Mouse (Mus musculus): ENCODE results near the gene Cox4i1.

Cox4i1 gene

DNA sequence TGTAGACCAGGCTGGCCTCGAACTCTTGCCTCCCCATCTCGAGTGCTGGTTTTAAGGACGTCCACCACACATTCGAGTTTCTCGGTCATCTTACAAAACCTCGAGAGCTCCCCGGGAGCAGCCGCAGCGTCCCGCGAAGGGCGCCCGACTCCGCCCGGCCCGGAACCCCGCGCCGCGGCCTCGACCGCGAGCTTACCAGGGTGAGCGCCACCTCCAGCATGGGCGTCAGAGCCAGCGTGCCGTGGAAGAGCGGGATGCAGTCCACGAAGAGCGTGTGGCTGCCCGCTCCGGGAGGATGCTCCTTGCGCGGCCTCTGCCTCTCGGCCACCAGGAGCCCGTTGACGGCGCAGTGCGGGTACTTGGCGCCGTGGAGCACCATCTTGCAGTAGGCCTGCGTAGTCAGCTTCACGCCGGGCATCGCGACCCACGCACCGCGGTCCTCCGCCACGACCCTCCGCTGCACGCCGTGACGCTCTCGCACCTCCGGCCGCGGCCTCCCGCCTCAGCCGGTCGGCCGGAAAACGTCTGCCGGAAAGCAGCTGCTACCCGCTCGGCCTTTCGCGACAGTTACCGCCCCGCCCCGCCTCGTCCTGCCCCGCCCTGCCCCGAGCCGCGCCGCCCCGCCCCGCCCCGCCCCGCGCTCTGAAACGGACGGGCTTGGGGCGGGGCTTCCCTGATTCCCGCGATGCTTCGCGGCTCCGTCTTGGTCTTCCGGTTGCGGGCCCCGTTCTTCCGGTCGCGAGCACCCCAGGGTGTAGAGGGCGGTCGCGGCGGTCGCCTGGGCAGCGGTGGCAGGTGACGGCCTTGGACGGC is at the start of gene Cox4i1, which contains the start of gene Gm27021:
Gene Cox4i1, plus strand, starts transcription at position 662 of the 813 bp plus-strand sequence.
Gene Gm27021, minus strand, starts transcription at position 519 of the 813 bp plus-strand sequence.
- peak; percentile 94 to 95 for DNase-seq

DNA sequence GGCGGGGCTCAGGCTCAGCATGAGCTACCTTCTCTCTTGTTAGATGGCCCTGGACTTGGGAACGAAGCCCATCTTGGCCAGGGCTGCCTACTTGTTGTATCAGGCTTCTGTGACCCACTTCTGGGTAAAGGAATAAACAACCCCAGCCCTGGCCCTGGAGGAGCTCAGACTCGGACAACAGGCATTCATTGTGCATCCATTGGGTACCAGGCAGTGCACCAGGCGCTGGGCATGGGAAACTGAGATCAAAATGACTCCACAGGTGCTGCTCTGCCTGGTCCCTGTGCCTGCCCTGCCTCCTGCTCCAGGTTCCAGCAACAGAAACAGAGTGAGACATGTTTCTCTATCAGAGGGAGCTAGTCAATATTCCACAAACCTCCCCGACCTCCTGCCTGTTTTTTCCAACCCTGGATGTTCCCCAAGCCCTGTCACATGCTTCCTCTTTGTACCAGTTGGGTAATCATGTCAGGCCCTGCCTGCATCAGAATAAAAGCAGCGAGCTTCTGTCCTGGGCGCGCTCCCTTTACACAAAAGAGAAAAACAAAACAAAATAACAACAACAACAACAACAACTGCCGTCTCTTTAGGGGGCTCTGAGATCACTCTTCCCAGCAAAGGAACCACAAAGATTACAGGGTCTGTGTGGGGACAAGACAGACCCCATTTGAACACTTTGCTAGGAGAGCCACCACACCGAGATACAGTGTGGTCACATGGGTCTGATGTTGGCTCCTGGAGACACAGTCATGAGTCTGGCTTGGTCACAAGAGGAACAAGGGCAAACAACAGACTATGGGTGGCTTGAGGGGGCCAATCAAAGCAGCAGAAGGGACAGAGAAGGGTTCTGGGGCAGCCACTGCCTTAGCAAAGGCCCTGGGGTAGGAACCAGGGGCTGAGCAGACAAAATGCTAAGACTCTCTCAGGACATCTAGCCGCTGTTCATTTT is 48.5 kb upstream of the Cox4i1 start:
- no peak for DNase-seq

DNA sequence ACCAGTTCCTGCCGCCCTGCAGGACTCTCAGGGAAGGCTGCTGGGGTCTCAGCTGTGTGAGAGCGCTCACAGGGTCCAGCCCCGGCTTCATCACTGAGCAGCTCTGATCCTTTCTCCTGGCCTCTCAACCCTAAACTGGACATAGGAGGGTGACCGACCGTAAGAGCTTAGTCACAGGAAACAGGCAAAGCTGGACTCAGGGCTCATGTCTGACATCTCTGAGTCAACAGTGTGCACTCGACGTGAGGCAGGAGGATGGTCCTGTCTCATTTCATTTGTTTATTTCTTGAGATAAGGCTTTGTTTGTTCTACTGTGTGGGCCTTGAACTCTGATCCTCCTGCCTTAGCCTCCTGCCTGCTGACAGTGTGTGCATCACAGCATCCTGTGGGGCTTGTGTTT is 47.6 kb upstream of the Cox4i1 start:
- no peak for DNase-seq

DNA sequence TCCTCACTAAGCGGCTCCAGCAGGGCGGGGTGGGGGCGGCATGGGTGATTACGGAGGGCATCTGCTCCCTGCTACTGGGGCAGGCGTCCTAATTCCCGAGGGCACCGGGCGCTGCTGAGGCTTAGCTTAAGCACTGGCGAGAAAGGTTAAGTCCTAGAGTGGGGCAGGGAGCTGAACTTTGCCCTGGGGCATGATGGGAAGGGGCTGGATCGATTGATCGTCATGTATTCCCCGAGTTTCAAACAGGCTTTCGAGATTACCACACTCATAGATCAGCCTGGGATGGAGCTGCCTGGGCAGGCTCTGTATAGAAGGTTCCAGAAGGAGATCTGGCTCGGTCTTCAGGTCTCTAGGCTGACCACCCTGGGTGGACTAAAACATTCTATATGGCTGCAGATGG is 45.9 kb upstream of the Cox4i1 start:
- DNase-seq: no peak

DNA sequence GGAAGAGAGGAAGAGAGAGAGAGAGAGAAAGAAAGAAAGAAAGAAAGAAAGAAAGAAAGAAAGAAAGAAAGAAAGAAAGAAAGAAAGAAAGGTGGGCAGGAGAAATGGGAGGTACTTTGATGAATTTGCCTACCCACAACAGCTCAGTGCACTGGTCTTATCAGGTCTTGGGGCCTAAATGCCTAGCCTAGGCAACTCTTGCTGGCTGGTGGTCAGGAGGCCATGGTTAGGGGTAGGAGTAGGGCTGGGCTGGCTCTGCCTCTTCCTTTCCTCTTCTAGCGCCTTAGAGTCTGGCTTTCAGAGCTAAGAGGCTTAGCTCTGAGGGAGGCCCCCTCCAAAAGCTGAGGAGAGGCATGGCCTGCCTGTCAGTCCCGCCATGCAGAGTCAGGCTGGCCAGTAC is 44.4 kb upstream of the Cox4i1 start:
- DNase-seq: no peak

DNA sequence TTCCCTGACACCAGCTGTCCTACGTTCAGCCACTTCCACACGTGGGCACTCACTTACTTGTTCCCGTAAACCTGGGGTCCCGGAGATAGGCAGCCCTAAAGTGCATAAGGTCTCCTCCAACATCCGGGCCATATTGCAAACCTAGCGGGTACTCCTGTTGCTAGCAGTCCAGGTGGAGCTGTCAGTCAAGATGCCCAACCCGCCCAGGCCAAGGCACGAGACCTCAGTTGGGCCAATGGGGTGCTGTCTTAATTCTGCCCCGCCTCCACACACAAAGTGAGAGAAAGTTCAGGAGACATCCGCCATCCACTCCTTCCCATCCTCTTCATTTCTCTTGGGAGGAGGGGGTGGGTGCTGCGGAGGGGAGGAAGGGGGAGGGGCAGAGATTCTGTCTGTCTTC is 41.6 kb upstream of the Cox4i1 start:
- DNase-seq: no peak

DNA sequence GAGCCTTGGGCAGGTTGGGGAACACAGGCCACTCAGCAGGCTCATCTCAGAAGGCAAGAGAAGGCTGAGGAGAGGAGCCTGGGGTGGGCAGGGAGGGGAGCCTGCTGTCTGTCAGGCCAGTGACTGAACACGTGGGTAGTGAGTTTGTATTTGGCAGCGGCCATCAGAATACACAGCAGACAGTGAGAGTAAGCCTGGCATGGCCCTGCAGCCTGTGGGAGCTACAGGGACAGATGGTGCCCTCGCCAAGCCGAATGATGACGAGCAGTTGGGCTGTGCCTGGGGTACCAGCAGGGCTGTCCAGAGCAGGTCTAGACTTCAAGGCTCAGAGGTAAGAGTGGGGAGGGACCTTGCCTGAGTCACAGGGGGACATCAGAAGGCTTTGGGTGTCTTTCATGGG is 40.7 kb upstream of the Cox4i1 start:
- DNase-seq: no peak

DNA sequence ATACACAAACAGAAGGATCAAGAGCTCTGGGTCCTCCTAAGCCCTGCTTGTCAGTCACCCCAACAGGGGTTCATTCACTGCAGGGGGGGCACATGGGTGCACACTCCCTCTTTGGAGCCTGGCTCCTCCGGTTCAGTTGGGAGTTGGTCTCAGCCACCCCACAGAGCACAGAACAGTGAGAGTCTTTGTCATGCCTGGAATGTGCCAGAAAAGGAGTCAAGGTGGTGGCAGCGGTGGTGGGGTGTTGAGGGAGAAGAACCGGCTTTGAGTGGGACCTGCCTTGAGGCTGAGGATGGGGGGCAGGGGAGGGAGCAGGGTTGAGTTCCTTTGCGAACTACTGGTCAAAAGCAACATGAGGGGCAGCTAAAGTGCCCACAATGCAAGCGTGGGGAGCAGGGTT is 38.0 kb upstream of the Cox4i1 start:
- no peak for DNase-seq

DNA sequence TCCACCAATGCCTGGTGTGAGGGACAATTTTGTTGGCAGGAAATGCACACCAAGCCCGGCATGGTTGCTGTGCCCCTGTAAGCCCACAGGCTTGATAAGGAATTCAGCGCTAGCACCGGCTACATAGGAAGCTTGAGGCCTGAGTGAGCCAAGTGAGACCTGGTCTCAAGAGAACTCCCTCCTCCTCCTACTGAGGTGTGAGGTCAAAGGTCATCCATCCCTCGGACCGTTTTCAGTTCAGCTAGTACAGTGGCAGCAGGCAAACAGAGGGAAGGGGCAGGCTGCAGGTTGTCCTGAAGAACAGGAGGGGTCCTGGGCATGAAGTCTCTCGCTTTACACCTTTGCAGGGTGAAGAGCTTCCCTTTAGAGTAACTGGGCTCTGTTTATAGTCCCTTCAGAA is 37.2 kb upstream of the Cox4i1 start:
- DNase-seq: no peak

DNA sequence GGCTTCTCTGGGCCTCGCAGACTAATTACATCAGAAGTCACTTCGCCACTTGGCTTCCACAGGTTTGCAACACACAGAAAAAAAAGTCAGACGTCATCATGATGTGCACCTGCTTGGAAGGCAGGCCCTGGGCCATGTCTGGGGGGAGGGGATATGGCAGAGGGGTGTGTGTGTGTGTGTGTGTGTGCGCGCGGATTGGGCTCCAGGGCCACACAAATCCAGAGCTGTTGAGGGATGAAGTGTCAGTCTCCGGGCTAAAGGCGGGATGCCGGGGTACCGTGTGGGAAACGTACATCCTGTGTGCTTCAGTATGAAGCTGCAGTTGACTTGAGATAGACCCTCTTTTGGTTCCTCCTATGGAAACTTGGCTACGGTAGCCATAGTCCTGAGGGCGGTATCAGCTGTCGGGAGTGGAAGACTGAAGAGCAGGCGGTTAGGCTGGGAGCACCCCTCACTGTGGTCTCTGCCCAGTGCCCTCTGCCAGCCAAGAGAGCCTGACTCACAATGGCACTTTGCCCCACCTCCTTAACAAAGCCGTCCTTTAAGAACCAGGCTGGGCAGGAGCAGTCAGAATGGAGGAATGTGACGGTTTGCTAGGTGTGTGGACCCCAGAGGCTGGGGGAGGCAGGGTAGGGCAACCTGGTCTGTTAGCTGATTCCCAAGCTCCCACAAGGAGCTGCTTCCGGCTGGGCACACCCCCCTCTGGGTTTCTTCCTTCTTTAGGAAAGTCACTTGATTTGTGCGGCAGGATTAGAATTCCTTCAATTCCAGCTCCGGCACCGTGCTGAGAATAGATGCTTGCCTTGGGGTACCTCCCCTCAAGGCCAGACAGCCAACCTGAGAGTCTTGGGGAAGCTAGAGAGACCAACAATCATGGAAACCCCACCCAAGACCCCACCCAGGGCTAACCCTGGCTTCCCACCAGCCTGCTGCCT is 36.3 kb upstream of the Cox4i1 start:
- no peak for DNase-seq

DNA sequence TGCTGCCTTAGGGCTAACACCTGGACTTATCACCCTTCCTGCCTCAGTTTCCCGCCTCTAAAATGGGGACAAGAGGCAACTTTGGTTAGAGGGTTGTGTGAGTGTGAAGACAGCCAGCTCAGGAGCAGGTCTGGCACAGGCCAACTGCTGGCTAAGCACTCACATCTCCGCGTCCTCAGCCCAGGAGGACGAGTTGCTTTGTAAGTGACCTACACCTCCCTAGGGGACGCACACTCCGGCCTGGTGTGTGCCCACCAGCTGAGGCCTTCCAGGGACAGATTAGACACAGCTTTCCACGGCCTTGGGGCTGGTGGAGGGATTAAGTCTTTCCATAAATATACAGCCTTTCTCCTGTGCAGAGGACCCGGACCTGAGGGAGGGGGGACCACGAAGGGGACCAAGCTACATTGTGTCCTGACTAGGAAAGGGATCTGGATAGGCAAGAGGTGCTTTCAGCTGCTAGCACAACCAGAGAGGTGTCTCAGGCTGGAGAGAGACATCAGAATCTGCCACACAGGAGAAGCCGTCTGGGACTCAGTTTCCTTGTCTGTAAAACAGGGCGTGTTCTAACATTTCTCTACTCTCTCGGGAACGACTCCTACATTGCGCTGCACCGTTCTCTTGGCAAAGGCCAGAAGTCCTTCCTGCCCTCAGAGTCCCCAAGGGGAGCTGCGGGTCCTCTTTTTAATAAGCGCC is 34.9 kb upstream of the Cox4i1 start:
- no peak for DNase-seq

DNA sequence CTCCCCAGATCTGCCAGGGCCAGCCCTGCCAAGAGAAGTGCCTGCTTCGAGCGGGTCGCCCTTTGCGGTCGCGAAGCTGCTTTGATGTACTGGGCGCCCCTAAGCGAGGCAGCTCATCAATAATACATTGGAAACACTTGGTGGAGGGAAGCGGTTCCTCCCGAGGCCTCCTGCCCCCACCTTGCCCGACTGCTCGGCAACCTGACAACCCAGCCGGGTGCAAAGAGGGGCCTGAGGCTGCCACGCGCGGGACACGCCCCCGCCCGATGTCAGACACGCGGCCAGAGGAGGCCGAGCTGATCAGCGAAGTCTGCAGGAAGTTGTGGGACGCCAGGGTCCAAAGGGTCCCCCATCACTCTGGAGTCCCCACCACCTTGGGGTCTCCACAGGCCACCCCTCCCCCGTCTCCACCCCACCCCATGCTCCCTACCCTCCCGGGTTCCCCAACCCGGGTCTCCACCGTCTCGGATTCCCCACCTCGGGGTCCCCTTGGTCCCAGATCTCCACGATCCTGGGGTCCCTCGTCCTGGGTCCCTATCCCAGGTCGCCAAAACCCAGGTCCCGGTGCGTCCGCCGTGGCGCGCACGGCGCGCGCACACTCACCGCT is 34.3 kb upstream of the Cox4i1 start:
- DNase-seq: peak; percentile 32 to 37

DNA sequence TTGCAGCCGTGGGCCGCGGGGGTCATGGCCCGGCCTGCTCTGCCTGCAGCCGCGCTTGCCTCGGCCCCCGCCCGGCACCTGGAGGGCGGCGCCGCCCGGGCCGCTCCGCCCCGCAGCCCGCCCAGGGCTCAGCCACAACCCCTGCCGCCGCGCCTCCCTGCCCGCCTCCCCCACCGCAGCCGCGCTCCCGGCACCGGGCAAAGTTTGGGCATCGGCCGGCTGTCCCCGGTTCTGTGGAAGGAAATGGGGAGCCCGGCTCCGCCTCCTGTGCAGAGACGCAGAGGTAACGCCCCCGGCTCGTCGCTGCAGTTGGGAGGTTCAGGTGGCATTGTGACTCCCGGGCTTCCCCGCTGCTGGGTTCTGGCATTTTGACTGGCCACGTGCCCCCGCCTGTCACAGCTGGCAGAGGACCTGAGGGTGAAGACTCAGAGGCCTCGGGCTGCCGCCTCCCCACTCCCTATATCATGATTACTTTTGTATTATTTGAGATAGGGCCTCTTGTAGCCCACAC is 33.6 kb upstream of the Cox4i1 start:
- peak; percentile 67 to 73 for DNase-seq

DNA sequence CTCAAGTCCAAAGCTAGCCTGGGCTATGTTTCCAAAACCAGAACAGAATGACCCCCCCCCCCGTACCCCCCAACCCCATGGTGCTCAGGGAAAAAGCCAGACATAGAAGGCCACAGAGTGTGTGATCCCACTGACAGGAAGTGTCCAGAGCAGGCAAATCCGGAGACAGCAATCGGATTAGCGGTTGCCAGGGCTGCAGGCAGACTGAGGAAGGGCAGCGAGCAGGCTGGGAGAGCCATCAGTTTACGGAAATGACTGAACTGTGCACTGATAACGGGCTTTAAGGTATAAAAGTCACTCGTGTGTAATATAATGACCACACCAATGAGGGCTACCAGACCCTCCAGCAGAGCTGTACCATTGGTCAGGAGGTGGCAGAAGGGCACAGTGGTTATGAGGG is 26.8 kb upstream of the Cox4i1 start:
- no peak for DNase-seq

DNA sequence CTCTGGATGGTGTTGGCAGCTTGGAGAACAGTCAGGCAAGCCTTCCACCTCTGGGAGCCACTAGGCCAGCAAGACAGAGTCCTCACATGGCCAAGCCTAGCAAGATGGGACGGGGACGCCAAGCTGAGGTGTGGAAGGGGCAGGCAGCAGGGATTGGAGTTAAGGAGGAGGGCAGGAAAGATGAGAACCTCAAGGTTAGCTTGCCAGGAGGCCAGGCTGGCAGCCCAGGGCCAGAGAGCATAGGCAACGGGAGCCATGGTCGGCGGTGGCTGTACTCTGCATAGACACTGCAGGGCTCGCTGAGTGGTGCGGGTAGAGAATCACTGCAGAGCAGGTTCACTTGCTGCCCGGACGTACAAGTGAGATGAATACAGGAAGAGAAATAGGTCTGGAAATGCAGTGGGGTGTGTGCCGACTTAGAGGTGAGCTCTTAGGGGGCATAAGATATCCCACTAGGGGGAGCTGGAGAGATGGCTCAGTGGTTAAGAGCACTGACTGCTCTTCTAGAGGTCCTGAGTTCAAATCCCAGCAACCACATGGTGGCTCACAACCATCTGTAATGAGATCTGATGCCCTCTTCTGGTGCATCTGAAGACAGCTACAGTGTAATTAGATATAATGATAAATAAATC is 25.9 kb upstream of the Cox4i1 start:
- DNase-seq: no peak

DNA sequence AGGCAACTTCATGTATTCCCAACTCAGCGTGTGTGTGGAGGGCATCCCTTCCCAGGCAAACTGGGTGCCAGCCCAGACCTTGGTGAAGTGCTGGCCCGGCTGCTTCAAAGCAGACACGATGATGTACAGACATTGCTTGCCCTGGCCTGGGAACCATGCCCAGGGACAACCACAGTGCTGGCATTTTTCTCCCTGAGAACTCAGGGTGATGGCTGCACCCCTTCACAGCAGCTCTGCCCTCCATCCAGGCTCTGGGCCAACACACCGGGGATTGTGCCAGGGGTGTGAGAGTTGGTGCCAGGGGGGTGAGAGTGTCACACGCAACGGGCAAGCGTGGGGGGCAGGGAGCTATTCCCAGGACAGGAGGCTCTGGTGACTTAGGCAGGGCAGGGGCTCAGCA is 23.4 kb upstream of the Cox4i1 start:
- peak; percentile 44 to 62 for DNase-seq

DNA sequence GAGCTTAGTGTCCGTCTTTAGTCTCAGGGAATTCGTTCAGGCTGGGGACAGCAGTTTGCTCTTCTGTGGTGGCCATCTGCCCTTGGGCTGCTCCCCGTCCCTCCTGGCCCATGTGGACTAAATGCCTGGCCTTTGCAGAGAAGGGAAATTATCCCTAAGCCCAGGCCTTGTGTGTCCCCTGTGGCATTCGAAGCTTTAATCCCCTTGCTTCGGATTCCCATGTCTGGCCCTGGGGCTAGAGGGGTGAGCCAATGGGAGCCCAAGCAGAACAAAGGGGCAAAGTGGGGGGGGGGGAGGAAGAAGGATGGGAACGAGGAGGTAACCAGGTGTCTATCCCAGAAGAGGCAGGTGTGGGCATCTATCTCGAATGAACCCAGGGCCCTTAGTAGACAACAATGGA is 20.5 kb upstream of the Cox4i1 start, which contains the start of gene 1190005I06Rik:
Gene 1190005I06Rik, minus strand, starts transcription at position 101 of the 400 bp plus-strand sequence.
- DNase-seq: no peak

DNA sequence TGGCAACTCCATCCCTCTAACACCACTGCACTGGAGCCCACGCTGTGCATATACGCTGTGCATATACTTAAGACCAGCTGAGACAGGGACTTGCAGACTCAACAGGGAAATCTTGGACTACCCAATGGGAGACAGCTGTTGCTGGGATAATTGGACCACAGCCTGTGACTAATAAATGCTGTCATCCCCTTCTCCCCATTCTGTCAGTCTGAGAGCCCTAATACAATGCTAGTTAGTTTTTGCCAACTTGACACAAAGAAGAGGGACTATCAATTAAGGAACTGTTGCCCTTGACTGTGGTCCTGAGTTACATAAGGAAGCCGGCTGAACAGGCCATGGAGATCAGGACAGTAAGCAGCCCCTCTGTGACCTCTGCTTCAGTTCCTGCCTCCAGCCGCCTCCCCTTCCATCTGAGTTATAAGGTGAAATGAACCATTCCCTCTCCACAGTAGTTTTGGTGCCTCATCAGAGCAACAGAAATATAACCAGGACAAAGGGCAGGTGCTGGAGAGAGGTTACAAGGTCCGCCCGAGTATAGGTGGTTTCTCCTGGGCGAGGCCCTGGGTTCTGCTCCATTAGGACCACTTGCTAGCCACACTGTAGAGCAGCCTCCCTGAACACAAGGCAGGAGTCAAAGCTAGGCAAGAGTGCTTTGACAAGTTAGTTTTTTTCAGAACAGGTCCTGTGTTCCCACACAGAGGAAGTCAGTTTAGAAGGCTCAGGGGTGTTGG is 11.5 kb upstream of the Cox4i1 start:
- DNase-seq: no peak

DNA sequence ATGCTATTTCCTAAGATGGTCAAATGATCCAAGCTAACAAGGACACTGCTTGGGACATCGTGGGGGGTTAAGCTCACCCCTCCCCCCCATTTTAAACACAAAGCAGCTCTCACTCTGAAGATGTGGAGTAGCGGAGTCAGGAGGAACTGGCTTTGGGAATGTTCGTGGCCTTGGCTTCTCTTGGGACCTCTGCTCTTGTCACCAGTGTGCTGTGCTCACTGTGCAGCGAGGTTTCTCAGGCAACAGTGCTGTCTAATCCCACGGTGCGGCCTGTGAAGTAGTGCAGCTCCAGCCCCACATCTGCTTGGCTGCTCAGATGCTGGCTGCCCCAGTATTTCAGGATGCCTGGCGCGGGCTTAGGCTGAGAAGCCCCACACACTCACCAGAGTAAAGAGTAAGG is 10.6 kb upstream of the Cox4i1 start:
- no peak for DNase-seq

DNA sequence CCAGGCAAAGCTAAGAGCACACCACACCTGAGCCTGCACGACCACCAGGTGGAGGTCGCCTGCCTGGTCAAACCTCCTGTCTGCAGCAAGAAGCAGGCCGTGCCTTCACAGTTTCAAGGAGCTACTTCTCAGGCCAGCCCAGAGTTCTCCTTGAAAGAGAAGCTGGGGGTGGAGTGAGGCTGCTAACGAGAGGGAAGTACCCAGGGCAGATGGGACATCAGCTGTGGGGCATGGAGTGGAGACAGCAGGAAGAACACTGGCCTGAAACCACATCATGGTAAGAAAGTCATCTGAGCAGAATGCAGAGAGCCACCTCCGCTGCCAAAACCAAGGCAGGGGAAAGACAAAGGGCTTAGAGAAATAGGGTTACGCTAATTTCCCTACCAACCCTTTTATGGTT is 3.5 kb upstream of the Cox4i1 start:
- DNase-seq: no peak

Measured in lung, postnatal 4 days (tissue).